Mouse (Mus musculus): ENCODE results near the gene Prdm1. TPM values are rescaled to one million over a fixed set of nuclear protein-coding genes. Genes with fewer than 3 reads are reported as not detected.

Prdm1 gene
- total RNA-seq, 4 experiments from 2014 or later = 1.3 to 2.4 (median 1.7) TPM

DNA sequence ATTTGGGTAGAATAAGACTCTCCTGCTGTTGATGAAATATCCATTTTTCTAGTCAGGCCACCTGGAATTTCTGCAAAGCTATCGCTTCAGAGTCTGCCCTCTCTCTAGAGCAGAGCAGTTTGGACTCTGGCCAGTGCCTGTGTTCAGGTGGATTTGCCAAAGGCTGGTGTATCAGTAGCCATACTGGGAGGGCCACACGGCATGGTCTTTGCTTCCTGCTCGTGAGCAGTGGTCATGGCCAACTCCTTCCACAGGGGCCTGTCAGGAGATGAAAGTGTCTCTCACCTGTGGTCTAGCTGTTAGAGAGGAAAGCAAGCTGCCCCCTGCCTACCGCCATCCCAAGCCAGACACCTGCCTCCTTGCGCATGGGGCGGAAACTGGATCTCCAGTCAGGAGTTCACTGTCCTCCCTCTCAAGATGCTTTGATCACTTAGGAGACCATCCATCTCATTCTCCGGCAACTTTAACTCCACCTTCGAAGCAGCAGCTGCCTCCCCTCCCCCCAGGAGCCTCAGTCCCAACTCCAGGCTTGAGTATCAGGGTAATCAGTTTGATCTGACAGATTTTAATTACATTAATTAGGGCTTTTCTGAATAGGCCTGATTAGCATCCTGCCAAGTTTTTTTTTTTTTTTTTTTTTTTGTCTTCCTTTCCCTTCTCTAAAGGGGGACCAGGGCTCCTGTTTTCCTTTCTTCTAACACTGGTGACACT lies 35.3 kb downstream of the Prdm1 start:
- no peak for DNase-seq (ENCODE audit: low spot score)

DNA sequence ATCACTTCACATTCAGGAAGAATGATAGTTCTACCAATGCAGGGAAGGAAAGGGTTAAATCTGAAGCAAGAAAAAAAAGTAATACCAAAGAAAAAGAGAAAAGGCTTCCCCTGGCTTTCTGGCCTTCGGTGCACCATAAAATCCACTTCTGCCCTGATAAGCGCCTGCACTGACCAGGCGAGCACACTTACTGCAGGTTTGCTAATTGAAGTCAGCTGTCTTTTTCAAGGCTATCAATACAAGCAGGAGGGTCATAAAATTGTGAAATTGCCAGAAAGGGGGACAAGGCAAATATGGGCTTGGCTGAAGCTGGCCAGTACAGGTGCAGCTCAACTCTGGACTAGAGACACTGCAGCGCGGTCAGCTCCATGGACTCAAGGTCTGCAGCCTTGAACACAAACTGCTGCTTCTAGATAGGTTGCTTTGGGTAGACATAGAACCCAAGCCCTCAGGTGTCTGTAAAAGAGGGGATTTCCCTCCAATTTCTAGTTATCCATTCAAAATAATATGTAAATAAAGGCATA lies 37.3 kb downstream of the Prdm1 start:
- no peak for DNase-seq (ENCODE audit: low spot score)

DNA sequence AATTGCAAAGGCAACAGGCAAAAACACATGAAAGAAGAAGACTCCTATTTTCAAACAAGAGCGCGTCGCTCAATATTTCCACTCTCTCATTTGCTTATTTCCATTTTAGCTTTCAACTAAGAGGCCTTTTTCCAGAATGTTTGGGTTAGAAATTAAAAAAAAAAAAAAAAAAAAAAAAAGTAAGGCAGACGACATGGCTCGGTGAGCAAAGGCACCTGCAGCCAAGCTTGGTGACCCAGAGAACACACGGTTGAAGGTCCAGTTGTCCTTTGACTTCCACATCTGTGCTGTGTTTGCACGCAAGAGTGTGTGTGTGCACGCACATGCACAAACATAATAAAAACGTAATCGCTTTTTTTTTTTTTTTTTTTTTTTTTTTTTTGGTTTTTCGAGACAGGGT lies 41.2 kb downstream of the Prdm1 start:
- DNase-seq (ENCODE audit: low spot score) = no peak

DNA sequence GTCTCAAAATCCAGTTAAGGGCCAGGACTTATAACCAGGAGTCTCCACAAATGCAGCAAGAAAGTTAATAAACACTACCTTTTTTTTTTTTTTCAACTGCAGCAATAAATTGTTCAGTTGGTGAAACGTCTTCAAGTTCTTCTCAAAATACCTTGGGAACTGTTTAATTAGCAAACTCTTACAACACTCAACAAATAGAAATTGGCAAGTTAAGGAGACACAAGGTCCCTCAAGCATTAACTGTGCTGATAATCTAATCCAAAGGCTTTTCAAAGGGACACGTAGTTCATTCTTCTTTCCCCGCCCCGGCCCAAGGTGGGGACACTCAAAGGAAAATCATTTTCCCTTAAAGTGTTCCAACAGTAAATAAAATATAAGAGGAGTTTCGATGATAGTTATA lies 44.2 kb downstream of the Prdm1 start:
- no peak for DNase-seq (ENCODE audit: low spot score)

DNA sequence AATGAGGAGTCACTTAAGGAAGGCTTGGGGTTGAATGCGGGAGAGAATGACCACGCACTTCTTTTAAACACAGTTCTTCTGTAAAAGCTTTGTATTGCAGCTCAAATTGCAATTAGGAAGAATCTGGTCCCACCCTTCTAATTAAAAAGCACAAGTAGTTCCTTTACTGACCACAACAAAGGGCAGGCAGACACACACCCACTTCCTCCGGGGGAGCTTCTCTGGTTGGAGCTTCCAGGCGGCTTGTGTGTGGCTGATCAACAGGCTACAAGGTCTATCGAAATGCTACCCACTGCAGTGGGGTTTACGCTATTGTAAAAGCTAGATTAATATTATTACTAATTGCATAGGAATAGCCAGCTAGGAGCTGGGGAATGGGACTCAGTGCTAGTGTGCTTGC lies 45.2 kb downstream of the Prdm1 start:
- DNase-seq (ENCODE audit: low spot score) = peak; percentile 19

DNA sequence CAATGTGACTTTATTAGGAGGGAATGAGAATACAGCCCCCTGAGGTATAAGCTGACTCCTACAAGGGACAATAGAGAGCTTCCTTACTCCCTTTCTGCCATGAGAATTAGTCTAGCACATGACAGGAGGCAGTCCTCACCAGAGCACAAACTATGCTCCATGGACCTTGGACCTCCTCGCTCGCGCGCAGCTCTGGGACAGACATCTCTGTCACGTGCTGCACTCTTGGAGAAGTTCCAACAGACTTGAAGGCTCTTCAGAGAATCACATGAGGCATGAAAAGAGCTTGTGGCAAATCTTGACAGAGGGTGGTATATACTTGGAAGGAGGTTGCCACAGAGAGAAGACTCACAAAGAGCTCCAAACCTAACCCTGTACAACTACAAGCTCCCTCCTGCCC lies 46.9 kb downstream of the Prdm1 start:
- no peak for DNase-seq (ENCODE audit: low spot score)

DNA sequence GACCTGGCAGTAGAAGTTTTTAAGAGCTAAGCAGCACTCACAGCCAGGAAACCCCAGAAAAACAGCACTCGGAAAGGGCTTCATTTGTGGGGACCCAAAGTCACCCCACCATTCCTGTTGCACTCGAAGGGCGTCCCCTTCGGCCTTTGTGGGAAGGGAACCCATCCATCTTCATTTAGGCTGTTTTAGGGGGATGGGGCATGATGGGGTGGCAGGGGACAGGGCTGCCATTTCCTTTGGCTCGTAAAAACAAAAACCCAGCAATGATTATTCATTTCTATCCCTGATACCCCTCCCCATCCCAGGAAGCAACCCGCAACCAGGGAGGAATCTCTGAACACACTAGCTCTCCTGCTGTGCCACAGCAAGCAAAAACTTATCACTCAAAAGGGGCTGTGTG lies 49.0 kb downstream of the Prdm1 start:
- no peak for DNase-seq (ENCODE audit: low spot score)

DNA sequence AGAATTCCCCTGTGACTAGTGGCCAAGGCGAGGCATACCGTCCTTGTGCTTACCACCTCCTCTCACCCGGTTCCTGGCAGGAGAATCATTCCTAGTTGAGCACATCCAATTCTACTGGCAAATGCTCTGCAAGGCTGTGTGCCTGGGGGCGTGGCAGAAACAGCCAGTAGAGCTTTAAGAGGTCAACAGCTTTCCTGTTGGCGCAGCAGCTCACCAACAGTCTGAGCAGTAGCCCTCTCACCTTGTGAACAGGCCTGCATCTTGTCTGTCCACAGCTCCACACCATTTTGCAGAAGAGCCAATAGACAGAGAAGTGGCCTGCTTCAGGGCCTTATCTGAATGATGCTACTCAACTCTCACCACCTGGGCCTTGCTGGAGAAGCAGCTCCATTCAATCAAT lies 50.2 kb downstream of the Prdm1 start:
- DNase-seq (ENCODE audit: low spot score) = no peak

DNA sequence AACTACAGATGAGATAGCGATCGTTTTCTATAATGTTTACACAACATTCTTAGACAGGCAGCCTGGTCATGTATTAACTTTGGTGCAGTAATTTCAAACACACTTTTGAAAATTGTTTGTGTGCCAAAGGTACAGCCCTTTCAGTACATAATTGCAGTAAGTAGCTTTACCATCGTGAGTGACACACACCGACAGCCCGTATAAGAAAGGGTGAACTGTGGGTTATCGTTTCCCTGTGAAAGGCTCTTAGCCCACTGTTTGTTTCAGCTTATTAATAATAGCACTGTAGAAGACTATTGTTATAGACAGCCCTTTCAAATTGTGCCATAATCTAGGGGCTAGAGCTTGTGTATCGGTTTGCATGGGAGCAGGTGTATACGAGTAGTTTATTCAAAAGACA lies 51.1 kb downstream of the Prdm1 start:
- DNase-seq (ENCODE audit: low spot score) = no peak

DNA sequence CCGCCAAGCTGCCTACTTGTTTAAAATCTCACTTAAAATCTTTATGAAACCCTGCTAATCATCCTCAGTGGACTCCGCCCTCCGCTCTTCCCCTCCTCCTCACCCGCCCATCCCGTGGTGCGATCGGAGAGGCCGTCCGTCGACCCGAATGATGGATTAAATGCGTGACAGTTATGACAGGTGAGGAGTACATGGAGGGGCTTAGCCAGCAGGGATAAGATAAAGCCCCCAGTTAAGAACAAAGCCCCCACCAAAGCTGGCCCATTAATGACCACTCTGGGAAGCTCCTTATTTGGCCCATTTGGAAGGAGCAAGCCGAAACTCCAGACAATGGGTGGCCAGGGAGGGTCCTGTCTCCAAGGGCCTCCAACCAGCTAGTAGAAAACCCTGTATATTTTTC lies 51.8 kb downstream of the Prdm1 start:
- no peak for DNase-seq (ENCODE audit: low spot score)

DNA sequence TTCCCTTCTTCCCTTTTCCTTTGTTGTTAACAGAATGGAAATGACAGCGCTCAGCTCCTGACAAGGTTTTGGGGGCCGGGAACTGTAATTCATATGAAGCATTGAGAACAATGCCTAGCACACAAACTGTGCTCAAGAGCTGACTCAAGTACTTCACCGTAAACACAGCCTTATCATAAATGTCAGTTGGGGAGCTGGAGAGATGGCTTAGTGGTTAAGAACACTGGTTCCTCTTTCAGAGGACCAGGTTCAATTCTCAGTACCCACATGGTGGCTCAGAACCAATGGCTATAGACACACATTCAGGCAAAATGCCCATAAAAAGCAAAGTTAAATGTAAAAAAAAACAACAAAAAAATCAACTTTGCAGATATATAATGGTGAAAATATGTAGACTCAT lies 52.9 kb downstream of the Prdm1 start:
- DNase-seq (ENCODE audit: low spot score) = no peak

DNA sequence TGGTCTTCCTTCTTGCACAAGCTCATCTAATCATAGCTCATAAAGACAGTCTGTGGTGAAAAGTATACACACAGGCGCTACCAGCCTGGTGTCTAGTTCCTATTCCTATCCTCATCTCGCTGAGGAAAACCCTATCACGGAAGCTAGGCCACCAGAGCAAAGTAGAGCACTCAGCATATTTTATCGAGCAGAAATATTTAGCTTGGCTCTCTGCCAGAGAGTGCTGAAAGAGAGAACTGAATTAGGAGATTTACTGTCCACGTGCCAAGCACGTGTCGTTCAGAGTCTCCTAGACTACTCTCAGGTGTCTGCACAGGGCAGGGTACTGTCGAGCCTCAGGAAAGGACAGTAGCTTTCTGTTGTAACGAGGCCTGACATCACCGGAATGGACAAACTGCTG lies 54.0 kb downstream of the Prdm1 start:
- peak; percentile 40 for DNase-seq (ENCODE audit: low spot score)

DNA sequence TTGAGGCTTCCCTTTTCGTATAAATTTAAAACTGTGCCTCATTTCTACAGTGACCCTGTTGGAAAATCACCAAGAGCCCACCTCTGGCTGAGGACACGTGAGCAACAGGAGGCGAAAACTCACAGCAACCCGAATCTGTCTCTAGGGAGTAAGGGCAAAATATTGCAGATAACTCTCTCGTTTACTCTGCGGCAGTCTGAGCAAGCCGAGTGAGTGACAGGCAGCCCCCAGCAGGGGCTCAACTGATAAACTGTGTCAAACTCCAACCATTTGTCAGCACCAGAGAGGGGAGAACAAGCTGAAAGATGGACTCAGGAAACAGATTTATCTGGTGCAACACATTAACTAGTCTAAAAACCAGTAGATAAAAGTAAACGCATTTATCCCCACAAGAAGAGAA lies 62.7 kb downstream of the Prdm1 start:
- DNase-seq (ENCODE audit: low spot score) = no peak

DNA sequence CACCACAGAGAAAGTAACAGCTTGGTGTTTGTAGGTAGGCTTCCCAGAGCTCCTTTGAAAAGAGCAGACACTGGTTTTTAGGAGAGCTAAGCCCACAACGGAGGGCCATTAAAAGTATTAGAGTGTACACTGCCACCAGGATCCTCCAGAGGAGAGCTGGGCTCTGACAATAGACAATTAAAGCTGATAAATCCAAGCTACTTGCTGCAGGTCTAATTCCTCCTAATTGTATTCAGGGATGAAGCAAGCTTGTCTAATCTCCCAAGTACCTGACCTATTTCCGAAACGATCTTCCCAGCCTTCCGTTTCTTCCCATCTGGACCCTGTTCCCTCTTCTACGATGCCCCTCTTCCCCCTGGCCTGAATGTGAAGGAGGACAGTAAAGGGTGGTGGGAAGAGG lies 63.7 kb downstream of the Prdm1 start:
- DNase-seq (ENCODE audit: low spot score) = no peak

DNA sequence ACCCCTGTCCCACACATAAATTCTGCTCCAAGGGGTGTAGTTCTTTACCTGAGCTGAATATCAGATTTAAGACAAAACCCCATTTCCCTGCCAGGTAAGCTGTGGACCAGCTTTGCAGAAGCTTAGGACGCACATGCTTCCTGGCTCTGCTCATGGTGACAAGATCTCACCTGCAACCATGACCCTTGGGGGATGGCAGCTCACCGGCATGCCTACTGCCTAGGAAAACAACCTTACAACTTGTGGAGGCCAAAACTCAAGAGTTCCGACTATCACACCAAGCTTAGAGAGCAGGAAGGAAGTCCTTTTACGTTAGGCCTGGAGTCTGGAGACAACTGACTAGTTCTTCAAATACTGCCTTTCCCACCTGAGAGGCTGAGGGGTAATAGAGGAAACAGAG lies 64.4 kb downstream of the Prdm1 start:
- no peak for DNase-seq (ENCODE audit: low spot score)

DNA sequence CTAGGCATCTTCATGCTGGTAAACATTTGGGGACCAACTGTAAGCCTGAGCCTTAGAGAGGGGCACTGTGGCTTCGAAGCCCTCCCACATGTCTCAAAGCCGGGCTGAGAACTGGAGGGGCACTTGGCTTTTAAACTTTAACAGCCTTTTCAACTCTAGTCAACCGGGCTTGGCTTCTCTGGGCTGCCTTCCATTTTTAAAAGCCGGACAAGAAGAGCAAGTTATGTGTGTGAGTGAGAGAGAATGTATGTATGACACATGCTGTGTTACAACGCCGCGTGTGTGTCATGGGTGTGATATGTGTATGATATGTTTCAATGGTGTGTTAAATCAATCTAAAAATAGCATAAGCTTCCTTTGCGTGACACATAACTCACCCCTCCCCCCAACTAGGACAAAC lies 66.0 kb downstream of the Prdm1 start:
- no peak for DNase-seq (ENCODE audit: low spot score)

DNA sequence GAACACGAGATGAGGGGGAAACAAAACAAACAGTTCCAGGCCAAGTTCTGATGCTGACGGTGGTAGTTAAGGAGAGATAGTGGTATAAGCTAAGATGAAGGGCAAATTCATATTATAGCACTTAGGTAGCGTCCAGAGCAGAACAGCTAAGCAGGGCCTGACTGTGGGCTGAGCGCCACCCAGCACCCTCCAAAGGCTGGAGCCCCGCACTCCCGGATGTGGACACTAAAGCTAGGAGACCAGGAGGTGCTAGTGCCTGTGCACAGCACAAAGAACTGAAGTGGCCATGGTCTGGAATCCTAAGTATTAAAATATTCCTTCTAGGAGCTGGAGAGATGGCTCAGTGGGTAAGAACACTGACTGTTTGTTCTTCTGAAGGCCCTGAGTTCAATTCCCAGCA lies 67.2 kb downstream of the Prdm1 start:
- no peak for DNase-seq (ENCODE audit: low spot score)

DNA sequence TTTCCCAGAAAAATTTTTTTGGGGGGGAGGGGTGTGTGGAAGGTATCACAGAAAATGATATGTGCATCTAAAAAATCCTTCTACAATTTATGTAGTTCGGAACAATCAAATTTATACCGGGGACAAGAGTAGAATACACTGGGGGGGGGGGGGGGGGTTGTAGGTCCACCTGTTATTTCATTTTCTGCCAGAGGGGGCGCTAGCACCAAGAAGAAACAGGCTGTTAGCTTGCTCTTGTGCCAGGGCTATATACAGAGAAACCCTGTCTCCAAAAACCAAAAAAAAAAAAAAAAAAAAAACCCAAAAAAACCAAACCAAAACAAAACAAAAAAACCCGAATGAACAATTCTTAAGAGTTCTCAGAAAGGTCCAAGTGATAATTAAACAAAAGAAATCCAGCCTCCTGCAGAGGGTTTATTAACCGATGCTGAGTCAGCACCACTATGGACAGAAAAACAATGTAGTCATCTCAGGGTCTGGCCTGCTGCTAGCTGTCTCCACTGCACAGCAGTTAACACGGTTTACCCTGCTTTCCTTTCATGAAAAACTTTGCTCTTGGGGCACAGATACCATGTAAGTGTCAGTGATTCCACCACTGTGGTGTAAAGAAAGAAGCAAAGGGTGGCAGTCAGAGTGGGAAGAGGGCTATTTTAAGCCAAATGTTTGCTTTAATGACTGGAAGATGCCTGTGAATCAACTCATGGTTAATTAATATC lies 68.0 kb downstream of the Prdm1 start:
- DNase-seq (ENCODE audit: low spot score) = peak; percentile 64

DNA sequence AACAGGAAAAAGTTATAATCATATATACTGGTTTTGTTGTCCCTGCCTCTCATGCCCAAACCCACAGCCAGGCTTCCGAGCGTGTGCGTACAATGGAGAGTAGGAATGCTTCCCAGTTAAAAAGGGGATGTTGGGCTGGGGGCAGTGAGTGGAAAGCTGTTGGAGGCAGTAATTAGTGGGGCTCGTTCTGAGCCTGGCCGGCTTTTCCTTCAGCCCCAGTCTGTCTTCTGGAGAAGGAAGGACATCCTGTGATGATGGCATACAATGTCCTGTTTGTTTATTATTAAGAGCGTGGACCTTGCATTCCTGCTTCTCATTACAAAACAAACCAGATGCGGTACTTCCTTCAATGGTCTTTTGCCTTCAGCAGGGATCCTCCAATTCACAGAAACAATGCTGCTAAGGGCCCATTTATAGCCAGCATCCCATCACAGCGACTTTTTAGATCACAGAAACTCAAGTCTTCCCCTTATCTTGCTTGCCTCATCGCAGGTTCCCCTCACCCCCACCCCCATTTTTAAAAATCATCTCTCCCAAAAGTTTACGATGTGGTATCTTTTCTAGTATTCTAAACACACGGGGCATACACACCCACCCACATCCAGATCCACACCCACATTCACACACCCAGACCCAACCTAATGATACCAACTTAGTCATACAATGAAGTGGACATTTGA lies 68.8 kb downstream of the Prdm1 start:
- peak; percentile 33 for DNase-seq (ENCODE audit: low spot score)

DNA sequence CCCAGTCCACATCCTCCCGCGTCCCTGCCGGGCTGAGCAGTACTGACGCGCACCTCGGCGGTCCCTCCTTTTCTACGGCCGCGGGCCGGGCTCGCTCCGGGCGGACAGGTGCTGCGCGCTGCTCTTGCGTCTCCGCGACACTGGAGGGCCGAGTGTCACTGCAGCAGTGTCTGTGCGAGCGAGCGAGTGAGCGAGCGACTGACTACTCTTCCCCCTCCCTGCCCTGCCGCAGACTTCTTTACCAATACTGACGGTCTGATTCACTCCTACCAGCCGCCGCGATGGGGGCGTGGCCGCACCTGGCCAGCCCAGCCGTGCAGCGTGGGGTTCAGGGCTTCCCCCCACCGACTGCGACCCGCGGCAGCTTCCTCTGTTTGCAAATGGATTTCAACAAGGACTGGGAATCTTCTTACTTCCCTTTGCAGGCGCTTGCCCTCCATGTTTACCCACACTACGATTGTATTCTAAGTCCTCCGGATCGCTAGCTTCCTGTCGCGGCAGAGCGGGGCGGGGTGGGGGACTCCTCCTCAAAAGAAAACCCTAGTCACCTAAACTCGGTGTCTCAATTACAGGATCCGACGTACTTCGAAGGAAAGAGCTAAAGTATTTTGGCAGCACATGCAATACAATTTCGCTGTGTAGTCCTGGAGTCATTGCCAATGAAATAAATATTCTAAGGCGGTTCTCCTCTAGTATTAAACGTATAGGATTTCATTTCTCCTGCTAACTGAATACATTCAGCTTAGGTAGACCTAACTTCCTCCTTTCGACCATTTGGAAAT lies 69.6 kb downstream of the Prdm1 start:
- peak; percentile 44 for DNase-seq (ENCODE audit: low spot score)

DNA sequence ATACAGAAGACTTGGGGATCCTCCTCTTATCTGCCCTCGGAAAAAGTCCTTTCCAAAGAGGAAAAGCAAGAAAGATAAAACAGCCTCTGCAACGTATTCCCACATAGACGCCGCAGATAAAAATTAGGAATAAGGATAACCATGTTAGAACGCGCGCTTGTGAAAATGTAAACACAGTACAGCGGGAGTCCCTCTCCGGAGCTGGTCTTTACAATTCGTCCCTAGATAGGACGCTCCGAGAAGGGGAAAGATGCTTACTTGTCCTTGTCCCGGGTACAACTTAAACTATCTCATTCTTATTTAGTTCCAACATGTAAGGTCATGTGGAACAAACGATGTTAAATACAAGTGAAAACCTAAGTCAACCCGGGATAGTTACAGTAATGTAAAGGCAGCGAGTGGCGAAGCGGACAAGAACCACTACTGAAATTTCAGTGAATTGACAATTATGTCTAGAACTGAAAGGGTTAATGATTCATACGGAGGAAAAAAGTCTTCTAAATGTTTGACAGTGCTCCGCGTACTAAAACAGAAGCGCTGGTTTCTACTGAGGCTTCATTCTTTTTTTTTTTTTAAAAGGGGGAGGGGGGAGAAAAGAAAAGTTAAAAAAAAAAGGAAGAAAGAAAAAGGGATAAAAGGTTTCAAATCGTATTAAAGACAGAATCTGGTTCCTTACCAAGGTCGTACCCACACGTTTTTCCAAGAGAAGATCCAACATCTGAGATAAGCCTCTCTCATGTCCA lies 70.3 kb downstream of the Prdm1 start:
- DNase-seq (ENCODE audit: low spot score) = no peak
